Mouse (Mus musculus) C2C12 (cell line): Measurements from ENCODE around the gene Catsper4.

Experiments used
- CEBPB ChIP-seq: IDR thresholded peaks from one replicate; pipeline ENCODE4 v1.6.1; 2011; ENCODE audit warnings: low read depth, mild to moderate bottlenecking, control low read depth, moderate library complexity
- CTCF ChIP-seq: IDR thresholded peaks from one replicate; pipeline ENCODE4 v1.5.1; 2011; ENCODE audit not compliant: control insufficient read depth, insufficient read depth, insufficient read length
- FOSL1 ChIP-seq: IDR thresholded peaks from one replicate; pipeline ENCODE4 v1.8.0; 2011; ENCODE audit warnings: mild to moderate bottlenecking, low read length; ENCODE audit not compliant: poor library complexity, insufficient read depth, severe bottlenecking
- MYOD1 ChIP-seq: IDR thresholded peaks from one replicate; pipeline ENCODE4 v1.6.1; 2011; ENCODE audit warnings: low read depth; ENCODE audit not compliant: control insufficient read depth, insufficient read length
- MYOG ChIP-seq: IDR thresholded peaks from one replicate; pipeline ENCODE4 v1.6.1; 2011; ENCODE audit not compliant: control insufficient read depth, insufficient read length; ENCODE audit errors: extremely low read depth

GRCm38 (mm10) chr4:134181112-134181511 is 46.1 kb downstream of the Catsper4 start:
- TF ChIP-seq CTCF (no peak), FOSL1 (no peak), CEBPB (no peak), MYOG (no peak), MYOD1 (no peak)
